Mouse (Mus musculus): ENCODE data around the gene Dnajc6.
A peak's percentile ranks its signal among the peaks of the same experiment; 100 is the strongest.

Dnajc6 gene

DNA sequence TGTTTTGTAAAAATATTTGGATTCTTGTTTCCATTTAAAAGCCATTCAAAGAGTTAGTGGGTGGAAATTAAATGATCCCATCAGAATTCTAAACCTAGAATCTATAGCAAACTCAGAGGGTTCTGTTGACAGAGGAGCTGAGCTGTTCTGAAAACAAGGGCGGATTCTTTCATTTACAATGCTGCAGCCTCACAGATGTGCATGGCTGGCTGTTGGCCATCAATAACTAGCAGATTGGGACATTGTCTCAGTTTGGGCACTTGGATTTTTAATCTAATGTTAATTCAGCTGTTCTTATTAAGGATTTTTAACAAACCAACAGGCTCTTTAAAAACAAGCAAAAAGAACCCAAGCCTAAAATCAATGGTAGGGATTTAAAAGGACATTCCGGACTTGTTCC is 75.7 kb downstream of the Dnajc6 start:
- DNase-seq, result no peak

DNA sequence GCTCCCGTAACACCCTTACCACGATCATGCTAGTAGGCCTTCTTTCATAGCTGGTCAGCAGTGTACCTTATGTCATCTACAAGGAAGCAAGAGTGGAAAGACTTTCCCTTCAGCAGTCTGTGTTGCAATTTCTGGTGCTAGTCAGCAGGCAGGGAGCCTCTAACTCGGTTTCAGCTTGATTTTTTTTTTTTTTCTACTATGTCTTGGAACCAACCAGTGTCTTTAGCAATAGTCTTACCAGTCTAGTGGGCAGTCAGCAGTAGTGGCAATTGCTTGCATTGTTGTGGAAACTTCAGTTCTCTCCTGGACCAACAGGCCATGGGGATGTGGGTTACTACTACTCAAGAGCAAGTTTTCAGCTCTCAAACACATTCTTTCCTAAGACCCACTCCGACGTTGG is 78.9 kb downstream of the Dnajc6 start:
- DNase-seq, result no peak

DNA sequence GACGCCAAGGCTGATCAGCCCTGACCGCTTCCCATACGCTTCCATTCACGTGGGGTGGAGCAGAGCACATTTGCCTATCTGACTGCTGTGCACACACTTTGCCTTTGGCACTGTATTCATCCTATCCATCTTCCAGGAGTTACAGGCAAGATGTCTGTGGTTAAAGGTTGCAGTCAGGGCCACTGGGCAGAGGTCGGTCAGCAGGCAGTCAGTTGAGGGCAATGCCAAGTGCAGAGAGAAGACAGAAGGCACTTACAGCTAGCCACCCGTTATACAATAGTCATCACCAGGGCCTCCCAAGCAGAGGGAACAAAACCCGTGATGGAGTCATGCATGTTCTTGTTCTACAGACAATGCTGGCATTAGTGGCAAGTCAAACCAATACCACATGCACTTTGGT is 82.3 kb downstream of the Dnajc6 start:
- no peak for DNase-seq

DNA sequence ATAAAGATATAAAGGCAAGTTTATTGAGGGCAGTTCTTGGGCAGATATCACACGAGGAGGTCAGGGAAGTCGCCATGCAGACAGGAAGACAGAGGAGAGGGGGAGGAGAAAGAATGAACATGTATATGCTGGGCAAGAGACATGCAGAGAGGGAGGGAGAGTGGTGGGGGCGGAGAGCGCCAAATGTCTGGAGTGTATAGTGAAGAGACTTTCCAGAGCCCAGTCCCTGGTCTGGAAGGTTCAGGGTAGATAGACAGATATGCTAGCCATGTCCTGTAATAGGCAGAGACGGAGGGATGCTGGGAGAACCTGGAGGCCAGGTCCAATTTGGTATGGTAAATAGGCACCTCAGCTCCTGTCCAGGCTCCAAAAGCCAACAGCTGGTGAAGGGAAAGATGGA is 83.1 kb downstream of the Dnajc6 start:
- no peak for DNase-seq

DNA sequence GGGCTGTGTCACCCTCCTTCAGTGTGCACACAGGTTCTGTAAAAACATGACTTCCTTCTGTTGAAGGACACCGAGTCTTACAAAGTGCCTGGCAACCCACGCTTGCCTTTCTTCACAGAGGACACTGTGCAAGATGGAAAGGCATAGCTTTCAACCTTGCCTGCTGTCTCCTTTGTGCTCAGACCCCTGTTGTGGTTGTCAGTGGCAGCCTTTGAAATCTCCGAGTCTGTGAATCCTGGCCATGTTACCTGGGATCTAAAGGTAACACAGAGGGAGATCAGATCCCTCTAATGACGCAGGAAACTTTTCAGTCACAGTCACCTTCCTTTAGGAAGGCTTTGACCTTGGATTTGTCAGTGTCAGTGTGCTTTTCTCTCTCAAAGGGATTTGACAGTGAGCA is 84.7 kb downstream of the Dnajc6 start:
- DNase-seq, result no peak

GRCm38 (mm10) chr4:101582882-101583281 is 86.4 kb downstream of the Dnajc6 start:
- no peak for DNase-seq

DNA sequence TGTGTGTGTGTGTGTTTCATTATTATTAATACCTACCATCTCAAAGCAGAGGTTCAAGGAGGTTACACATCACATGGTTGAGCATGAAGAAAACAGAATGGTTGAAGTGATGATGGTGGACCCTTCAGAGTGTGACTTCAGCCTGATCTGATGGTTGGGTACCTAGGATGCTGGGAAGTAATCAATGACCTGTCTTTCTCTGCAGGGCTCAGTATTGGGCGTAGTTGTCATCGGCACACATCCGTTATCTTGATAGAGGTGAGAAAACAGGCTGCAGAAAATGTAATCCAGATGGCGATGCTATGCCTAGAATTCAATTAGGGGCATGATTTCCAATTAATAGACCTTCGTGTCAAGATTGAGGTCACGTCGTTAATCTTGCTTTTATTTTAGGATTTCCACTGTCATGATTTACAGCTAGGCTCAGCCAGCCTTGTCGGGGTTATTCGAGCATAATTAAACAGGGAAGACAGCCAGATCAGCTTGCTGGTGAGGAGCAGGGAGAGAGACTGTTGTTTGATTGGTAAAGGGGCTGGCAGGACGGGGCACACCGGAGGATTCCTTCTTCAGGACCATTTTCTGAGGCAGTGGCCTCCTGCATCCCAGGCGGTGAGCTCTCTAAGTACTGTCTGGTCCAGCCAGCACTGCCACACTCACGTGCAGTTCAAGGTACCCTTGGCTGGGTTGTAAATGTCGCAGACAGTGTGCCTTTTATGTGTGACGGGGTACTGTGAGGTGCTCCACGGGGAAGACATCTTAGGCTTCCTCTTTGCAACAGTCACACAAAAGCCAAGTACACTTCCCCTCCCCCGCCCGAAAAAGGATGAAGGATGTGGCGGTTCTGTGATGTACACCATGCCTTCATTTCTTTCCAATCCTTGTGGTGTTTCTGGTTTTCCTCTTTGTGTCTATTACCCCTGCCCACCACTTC is 88.3 kb downstream of the Dnajc6 start:
- no peak for DNase-seq

- no peak for DNase-seq
Measured at GRCm38 (mm10) chr4:101585455-101586184, 89.2 kb downstream of the Dnajc6 start.

DNA sequence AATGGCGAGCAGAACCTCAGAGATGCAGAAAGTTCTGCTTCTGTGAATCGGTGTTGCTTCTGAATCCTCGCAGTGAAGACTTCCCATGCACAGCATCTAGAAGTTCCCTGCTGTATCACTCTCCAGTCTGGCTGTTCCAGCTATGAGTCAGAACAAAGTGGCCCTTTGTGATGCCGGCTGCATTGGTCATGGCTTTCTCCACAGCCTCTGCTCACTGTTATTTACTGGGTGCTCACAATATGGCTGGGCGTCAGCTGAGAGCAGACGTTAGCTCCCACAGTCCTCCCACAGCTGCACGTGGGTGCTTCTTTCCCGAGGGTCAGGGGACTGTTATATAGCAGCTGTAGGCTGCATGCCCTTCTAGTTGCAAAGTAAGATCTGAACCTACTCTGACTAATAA is 92.5 kb downstream of the Dnajc6 start:
- no peak for DNase-seq

DNA sequence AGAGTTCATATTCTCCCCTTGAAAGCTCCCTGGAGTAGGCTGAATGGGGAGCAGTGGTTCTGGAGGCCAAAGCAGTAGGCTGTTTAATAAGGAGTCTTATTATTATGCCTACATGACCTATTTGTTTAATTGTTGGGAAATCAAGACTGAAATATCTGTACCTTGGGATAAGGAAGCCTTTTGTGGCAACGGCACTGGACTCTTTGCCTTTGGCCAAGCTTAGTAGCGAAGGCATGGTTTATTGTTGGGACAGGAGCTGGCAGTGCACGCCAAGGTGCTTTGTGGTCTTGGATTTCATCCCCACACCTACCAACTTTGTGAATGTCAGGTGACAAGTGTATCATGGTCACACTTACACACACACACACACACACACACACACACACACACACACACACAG is 93.3 kb downstream of the Dnajc6 start:
- no peak for DNase-seq

DNA sequence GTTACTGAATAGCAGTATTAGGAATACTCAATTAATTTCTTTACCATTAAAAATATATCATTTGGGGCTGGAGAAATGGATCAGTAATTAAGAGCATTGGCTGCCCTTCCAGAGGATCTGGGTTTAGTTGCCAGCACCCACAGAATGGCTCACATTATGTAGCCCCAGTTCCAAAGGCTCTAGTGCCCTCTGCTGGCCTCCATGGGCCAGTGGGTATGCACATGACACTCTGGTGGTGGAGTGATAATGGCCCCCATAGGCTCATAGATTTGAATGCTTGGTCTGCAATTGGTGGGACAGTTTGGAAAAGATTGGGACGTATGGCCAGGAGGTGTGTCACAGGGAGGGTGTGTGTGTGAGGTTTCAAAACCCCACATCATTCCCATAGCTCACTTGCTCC is 95.0 kb downstream of the Dnajc6 start:
- DNase-seq, result no peak

- no peak for DNase-seq
Measured at GRCm38 (mm10) chr4:101592466-101592865, 96.0 kb downstream of the Dnajc6 start.

DNA sequence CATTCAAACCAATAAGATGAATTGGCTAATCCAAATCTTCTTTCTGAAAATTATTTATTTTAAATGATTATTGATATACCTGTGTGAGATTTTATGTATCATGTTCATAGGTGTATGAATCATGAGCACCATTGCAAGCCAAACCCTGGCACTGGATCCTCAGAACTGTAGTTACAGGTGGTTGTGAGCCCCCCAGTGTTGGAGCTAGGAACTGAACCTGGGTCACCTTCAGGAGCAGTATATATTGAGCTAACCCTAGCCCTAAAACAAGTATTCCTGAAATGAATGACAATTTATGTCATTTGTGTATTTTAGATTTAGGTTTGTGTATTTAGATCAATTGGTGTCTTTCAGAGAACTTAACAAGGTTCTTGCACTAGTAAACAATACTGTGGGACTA is 105.3 kb downstream of the Dnajc6 start:
- DNase-seq, result peak; percentile 22

DNA sequence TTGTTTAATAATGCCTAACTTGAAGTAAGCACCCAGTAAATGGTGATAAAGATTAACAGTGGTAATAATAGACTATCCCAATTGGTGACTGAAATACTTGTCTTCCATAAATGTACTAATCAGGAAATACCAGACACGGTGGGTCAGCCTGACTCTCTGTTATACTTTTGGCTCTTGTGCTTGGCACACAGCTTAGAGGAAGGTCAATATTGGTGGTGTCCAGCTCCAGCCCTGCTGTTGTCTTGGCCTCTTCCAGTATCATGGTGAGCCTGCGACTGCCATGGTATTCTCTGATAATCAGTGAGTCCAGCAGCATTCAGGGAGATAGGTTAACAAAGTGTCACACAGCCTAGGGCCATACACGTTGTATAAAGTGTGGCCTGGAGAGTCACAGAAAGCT is 107.2 kb downstream of the Dnajc6 start:
- DNase-seq, result no peak

GRCm38 (mm10) chr4:101616520-101616919 is 120.1 kb downstream of the Dnajc6 start:
- DNase-seq, result no peak

DNA sequence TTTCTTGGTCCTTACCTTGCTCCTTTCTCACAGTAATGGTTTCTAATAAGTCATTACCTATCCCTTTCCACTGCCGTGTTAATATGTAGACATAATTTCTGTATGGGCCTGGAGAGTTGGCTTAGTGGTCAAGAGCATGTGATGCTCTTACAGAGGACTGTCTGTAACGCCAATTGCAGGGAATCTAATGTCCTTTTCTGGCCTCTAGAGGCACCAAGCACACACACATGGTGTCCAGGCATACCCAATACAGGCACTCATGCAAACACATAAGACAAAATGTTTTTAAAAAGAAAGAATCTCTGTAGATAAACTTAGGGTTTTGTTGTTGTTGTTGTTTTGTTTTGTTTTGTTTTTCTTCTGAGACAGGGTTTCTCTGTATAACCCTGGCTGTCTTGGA is 121.3 kb downstream of the Dnajc6 start:
- DNase-seq, result no peak

DNA sequence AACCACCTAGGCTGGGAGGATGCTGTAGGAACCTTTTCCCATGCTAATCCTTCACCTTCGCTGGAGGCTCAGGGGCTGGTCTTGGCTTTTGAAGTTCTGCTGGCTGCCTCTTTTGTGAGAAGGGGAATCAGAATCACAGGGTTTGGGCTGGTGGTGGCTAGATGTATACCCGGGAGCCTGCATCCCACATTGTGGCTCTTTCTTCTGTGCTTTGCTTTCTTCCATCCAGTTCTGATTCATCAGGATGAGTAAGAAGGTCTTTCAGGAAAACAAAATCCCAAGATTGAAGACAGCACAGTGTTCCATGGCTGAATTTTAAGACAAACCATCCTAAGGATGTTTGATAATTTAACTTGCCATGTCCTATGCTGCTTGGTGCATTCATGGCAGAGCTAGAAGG is 123.8 kb downstream of the Dnajc6 start:
- DNase-seq, result no peak

DNA sequence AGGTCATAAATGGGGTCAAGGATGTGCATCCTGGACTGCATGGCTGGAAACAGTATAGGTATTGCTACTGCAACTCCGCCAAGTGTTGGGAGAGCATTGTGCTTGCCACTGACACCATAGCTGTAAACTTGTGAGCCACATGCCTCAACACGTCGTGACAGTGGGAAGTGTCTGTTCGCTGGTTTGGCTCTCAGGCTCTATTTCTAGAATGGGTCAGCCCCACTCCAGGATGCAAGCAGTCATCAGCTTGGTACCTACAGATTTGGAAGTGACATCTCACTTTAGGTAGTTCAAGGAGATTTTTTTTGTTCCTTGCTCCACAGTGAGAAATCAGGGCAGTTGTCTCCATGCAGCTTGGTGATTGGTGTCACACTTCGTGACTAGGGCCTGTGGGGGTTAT is 124.8 kb downstream of the Dnajc6 start:
- DNase-seq, result no peak

DNA sequence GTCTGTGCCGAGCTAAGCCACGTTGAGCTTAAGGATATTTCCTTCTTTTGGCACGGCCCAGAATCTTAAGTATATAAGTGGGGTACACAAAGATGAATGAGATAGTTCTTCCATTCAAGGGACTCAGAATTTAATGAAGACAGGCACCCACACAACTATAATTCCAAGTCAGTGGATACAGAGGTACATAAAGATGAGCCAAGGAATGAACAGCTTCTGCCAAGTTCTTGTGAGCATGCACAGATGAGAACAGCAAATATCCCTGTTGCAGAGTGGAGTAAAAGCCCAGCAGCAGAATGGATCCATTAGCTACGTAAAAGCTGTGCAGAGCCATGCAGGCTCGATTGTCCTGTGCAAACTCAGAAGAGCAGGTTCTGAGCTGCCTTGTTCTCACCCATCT is 128.8 kb downstream of the Dnajc6 start:
- DNase-seq, result no peak

DNA sequence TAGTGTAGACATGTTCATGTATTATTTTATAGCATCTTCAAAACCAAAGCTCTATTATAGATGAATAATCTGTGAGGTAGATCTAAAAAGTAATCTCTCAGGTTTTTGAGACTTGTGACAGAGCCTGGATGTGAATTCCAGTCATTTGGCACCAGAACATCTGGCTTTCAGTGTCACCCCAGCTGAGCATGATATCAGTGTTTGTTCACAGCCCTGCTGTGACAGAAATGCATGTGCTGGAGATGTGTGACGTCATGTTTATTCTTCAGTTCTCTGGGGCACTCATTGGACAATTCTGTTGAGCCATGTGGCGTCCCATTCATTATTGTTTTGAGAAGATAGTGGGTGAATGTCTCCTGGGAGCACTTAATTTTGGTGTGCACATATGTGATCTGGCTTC is 139.1 kb downstream of the Dnajc6 start:
- DNase-seq, result no peak

- no peak for DNase-seq
Measured at GRCm38 (mm10) chr4:101637472-101637871, 141.0 kb downstream of the Dnajc6 start.

- no peak for DNase-seq
Measured at GRCm38 (mm10) chr4:101640631-101641030, 144.2 kb downstream of the Dnajc6 start.

DNA sequence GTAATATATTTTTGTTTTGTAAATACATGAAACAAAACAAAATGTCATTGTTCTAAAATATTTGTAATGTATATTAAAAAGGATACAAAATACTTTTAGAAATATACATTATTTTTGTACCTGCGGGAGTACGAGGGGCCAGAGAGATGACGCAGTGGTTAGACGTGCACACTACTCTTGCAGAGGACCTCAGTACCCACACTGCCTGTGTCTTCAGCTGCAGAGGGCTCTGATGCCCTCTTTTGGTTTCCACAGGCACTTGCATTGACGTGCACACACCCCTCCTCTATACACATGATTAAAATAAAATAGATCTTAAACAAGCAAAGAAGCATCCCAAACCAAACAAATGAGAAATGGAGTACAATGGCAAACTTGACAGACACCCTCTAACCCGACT is 146.3 kb downstream of the Dnajc6 start:
- no peak for DNase-seq

GRCm38 (mm10) chr4:101643216-101643615 is 146.8 kb downstream of the Dnajc6 start:
- no peak for DNase-seq

All from kidney, postnatal 10 days (tissue).